Mouse (Mus musculus) myocyte (in vitro differentiated cells): ENCODE measurements at regions not wholly inside any gene's neighbourhood (a gene's known extent, or its start where the extent isn't known, plus 50 kb on each side); places are given as distances from the start of the nearest gene placed in this dataset.

Source experiments
- CEBPB ChIP-seq: IDR thresholded peaks from 2 replicates; pipeline ENCODE4 v1.6.1; 2011; ENCODE audit warnings: mild to moderate bottlenecking, moderate library complexity; ENCODE audit not compliant: poor library complexity, insufficient read depth, severe bottlenecking
- E2F4 ChIP-seq: IDR thresholded peaks from one replicate; pipeline ENCODE4 v1.6.1; 2011; ENCODE audit warnings: mild to moderate bottlenecking, control low read depth, moderate library complexity; ENCODE audit not compliant: insufficient read depth
- MAX ChIP-seq: IDR thresholded peaks from one replicate; pipeline ENCODE4 v1.6.1; 2011; ENCODE audit warnings: low read depth, mild to moderate bottlenecking, control low read depth
- MYOG ChIP-seq, 3 experiments: IDR thresholded peaks; one replicate each; pipeline ENCODE4 v1.6.1; 2011; ENCODE audit warnings: control low read depth in 2 of 3, low read depth in 2 of 3, mild to moderate bottlenecking in 2 of 3; ENCODE audit not compliant: insufficient read length in 2 of 3, control insufficient read depth in 1 of 3, insufficient read depth in 1 of 3
- POLR2A ChIP-seq: IDR thresholded peaks from one replicate; pipeline ENCODE4 v1.6.1; 2011; ENCODE audit warnings: low read depth, mild to moderate bottlenecking, control low read depth, moderate library complexity; ENCODE audit not compliant: insufficient read length
- POLR2AphosphoS2 ChIP-seq: IDR thresholded peaks from one replicate; pipeline ENCODE4 v1.6.1; 2011; ENCODE audit warnings: low read depth, control low read depth; ENCODE audit not compliant: insufficient read length
- TCF12 ChIP-seq: IDR thresholded peaks from one replicate; pipeline ENCODE4 v1.6.1; 2011; ENCODE audit warnings: mild to moderate bottlenecking, control low read depth; ENCODE audit not compliant: poor library complexity, insufficient read depth, severe bottlenecking
- TCF3 ChIP-seq: IDR thresholded peaks from one replicate; pipeline ENCODE4 v1.6.1; 2011; ENCODE audit warnings: low read depth, control low read depth; ENCODE audit not compliant: insufficient read length
- USF1 ChIP-seq: IDR thresholded peaks from one replicate; pipeline ENCODE4 v1.6.1; 2011; ENCODE audit warnings: low read depth, mild to moderate bottlenecking, control low read depth, moderate library complexity

GRCm38 (mm10) chr1:147703467-147703866 lies 1208.9 kb downstream of the Brinp3 start:
- TF ChIP-seq MAX (no peak), POLR2AphosphoS2 (no peak), MYOG (IDR thresholded peaks at IDR 0.05; ENCODE audit: control insufficient read depth in 1 of 3, insufficient read depth in 1 of 3, insufficient read length in 2 of 3, low read depth in 2 of 3) (no peak), CEBPB (no peak), USF1 (no peak), POLR2A (no peak), TCF12 (no peak), E2F4 (no peak), TCF3 (no peak)
